Mouse (Mus musculus): ENCODE measurements around the gene Slc12a6. TPM values are rescaled to one million over a fixed set of nuclear protein-coding genes. Genes with fewer than 3 reads are reported as not detected.

Gene Slc12a6
- polyA plus RNA-seq (2012; rRNA removed): 60.9 and 61.4 TPM in 2 replicates

GRCm38 (mm10) chr2:112265448-112266241, at the start of gene Slc12a6:
Gene Slc12a6, plus strand, starts transcription at chr2:112265825.

GRCm38 (mm10) chr2:112239212-112239934, 26.3 kb upstream of the Slc12a6 start, which contains the start of gene Lpcat4:
Gene Lpcat4, plus strand, starts transcription at chr2:112239468.

GRCm38 (mm10) chr2:112259241-112259962, 6.2 kb upstream of the Slc12a6 start, which contains the start of gene Nutm1:
Gene Nutm1, minus strand, starts transcription at chr2:112259291.

GRCm38 (mm10) chr2:112261748-112262653, 3.6 kb upstream of the Slc12a6 start, which contains the start of gene Nop10:
Gene Nop10, plus strand, starts transcription at chr2:112261926.

GRCm38 (mm10) chr2:112266242-112266592, 592 bp downstream of the Slc12a6 start, which contains the start of gene Gm21985:
Gene Gm21985, plus strand, starts transcription at chr2:112266314.

GRCm38 (mm10) chr2:112367726-112368673, 102.4 kb downstream of the Slc12a6 start, which contains the start of gene Emc4:
Gene Emc4, minus strand, starts transcription at chr2:112368027.

GRCm38 (mm10) chr2:112378973-112379898, 113.6 kb downstream of the Slc12a6 start, which contains the start of gene Katnbl1:
Gene Katnbl1, plus strand, starts transcription at chr2:112379211.

Other genes with a start within 250 kb of the Slc12a6 start
- gene Olfr1311, start 241.4 kb upstream of the Slc12a6 start, polyA plus RNA-seq (2012; rRNA removed): not detected in 2 replicates
- not detected in 2 replicates for gene Olfr1312, start 215.6 kb upstream of the Slc12a6 start, polyA plus RNA-seq (2012; rRNA removed)
- not detected in 2 replicates for gene Olfr1313, start 188.0 kb upstream of the Slc12a6 start, polyA plus RNA-seq (2012; rRNA removed)
- gene Olfr1314, start 169.0 kb upstream of the Slc12a6 start, polyA plus RNA-seq (2012; rRNA removed): 0.05 TPM in 1 of 2 replicates, not detected in the other
- gene Olfr1315-ps1, start 150.4 kb upstream of the Slc12a6 start, polyA plus RNA-seq (2012; rRNA removed): not detected in 2 replicates
- gene Olfr1316, start 130.8 kb upstream of the Slc12a6 start, polyA plus RNA-seq (2012; rRNA removed): 0.01 TPM in 1 of 2 replicates, not detected in the other
- gene Olfr1317, start 125.5 kb upstream of the Slc12a6 start, polyA plus RNA-seq (2012; rRNA removed): not detected in 2 replicates
- gene Olfr1318, start 111.6 kb upstream of the Slc12a6 start, polyA plus RNA-seq (2012; rRNA removed): not detected in 2 replicates
- gene Lpcat4, start 26.4 kb upstream of the Slc12a6 start, polyA plus RNA-seq (2012; rRNA removed): 65.1 and 67.0 TPM in 2 replicates
- not detected in 2 replicates for gene Nutm1, start 6.5 kb upstream of the Slc12a6 start, polyA plus RNA-seq (2012; rRNA removed)
- gene Nop10, start 3.9 kb upstream of the Slc12a6 start, polyA plus RNA-seq (2012; rRNA removed): 162 and 164 TPM in 2 replicates
- 0.05 TPM in 1 of 2 replicates, not detected in the other for gene Gm21985, start 489 bp downstream of the Slc12a6 start, polyA plus RNA-seq (2012; rRNA removed)
- gene Emc4, start 102.2 kb downstream of the Slc12a6 start, polyA plus RNA-seq (2012; rRNA removed): 142 and 150 TPM in 2 replicates
- 18.9 and 19.0 TPM in 2 replicates for gene Katnbl1, start 113.4 kb downstream of the Slc12a6 start, polyA plus RNA-seq (2012; rRNA removed)
- gene Emc7, start 189.2 kb downstream of the Slc12a6 start, polyA plus RNA-seq (2012; rRNA removed): 15.2 and 17.4 TPM in 2 replicates
- 1.0 TPM in 2 replicates for gene Chrm5, start 214.9 kb downstream of the Slc12a6 start, polyA plus RNA-seq (2012; rRNA removed)
- gene Aven, start 227.1 kb downstream of the Slc12a6 start, polyA plus RNA-seq (2012; rRNA removed): 5.3 and 5.4 TPM in 2 replicates